Mouse (Mus musculus) bone marrow macrophage, adult 2 months (primary cell): ENCODE measurements around the gene Naga.

ENCODE experiments used
- CTCF ChIP-seq: IDR thresholded peaks from 2 replicates; pipeline ENCODE4 v1.5.1; 2012; ENCODE audit warnings: low read depth, mild to moderate bottlenecking, low read length, moderate library complexity
- POLR2A ChIP-seq: IDR thresholded peaks from 2 replicates; pipeline ENCODE4 v1.6.1; 2012; ENCODE audit warnings: mild to moderate bottlenecking, low read depth, low read length, borderline replicate concordance

- TF ChIP-seq CTCF: no peak
- no peak for TF ChIP-seq POLR2A
These were observed 39.0 kb upstream of the Naga start for GRCm38 (mm10) chr15:82377701-82378100.
